Mouse (Mus musculus) brain, embryonic 14.5 days (tissue): ENCODE data around the gene Hist2h3c1.

Experiments used
- CTCF ChIP-seq: fragments of 200-500 bp; IDR thresholded peaks from 2 replicates; pipeline ENCODE4 v1.5.1; 2012; ENCODE audit warnings: inconsistent platforms, mild to moderate bottlenecking, moderate library complexity, borderline replicate concordance; ENCODE audit not compliant: insufficient read depth, insufficient read length; ENCODE audit errors: extremely low read depth
- POLR2A ChIP-seq: fragments of 200-500 bp; IDR thresholded peaks from 2 replicates; pipeline ENCODE4 v1.6.1; 2012; ENCODE audit warnings: mild to moderate bottlenecking, inconsistent platforms, borderline replicate concordance; ENCODE audit not compliant: poor library complexity, insufficient read depth, insufficient read length, severe bottlenecking; ENCODE audit errors: extremely low read depth

GRCm38 (mm10) chr3:96231758-96232120, 14.7 kb upstream of the Hist2h3c1 start:
- TF ChIP-seq POLR2A (no peak), CTCF (no peak)
